Mouse (Mus musculus): Measurements from ENCODE around the gene Defb21. TPM values are rescaled to one million over a fixed set of nuclear protein-coding genes. Genes with fewer than 3 reads are reported as not detected.

Gene Defb21
- total and polyA plus RNA-seq, 3 experiments, result not detected

DNA sequence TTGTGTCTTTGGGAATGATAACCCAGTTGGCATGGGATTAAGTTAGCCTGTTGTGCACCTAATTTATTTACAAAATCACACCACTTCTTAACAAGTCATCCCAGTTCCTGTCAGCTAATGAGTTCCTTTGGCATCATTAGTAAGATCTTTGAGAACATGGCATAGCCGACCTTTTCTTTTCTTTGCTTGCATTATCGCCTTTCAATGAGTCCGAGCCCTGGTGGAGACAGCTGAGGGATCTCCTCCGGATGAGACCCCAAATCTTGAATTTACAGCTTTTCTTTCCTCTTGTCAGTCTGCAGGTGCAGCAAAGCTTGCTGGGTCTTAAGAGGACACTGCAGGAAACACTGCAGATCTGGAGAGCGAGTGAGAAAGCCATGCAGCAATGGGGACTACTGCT lies 3.5 kb upstream of the Defb21 start, which contains the start of gene Gm17416:
Gene Gm17416 (plus strand): TSS at position 301 of the 400 bp plus-strand sequence.
- no peaks in the 10 kb centered on the region for H3K79me2 ChIP-seq (ENCODE audit: control insufficient read depth, insufficient read depth, low read length, poor library complexity)
- H3K4me1 ChIP-seq (ENCODE audit: control insufficient read depth in 1 of 2, insufficient read depth in 2 of 2, low read length in 2 of 2), result no peaks in the 10 kb centered on the region
- no peak within 1 kb of the TSS for H3K9ac ChIP-seq (ENCODE audit: control insufficient read depth, low read depth, low read length, poor library complexity, severe bottlenecking)
- TF ChIP-seq ZNF384 (IDR thresholded peaks at IDR 0.05; ENCODE audit: low read depth, low read length) (no peak), NELFE (IDR thresholded peaks at IDR 0.05; ENCODE audit: low read depth, low read length) (no peak), RAD21 (IDR thresholded peaks at IDR 0.05; ENCODE audit: low read depth, low read length) (no peak), TAL1 (IDR thresholded peaks at IDR 0.05; ENCODE audit: low read length) (no peak), BHLHE40 (IDR thresholded peaks at IDR 0.05; ENCODE audit: borderline replicate concordance, low read depth, low read length) (no peak), JUND (IDR thresholded peaks at IDR 0.05; ENCODE audit: low read depth, low read length) (no peak), E2F4 (IDR thresholded peaks at IDR 0.05; ENCODE audit: borderline replicate concordance, low read depth, low read length) (no peak), GATA1 (IDR thresholded peaks at IDR 0.05; ENCODE audit: low read depth, low read length) (no peak), CTCF (IDR thresholded peaks at IDR 0.05 in 2 of 3, conservative IDR thresholded peaks at IDR 0.05 in 1 of 3; ENCODE audit: control insufficient read depth in 1 of 3, insufficient read depth in 1 of 3, low read depth in 2 of 3, low read length in 3 of 3, poor library complexity in 1 of 3, severe bottlenecking in 1 of 3) (no peak), NRF1 (IDR thresholded peaks at IDR 0.05; ENCODE audit: insufficient read depth, low read depth, low read length, poor library complexity, severe bottlenecking) (no peak), HCFC1 (IDR thresholded peaks at IDR 0.05; ENCODE audit: low read depth, low read length) (no peak), UBTF (IDR thresholded peaks at IDR 0.05; ENCODE audit: borderline replicate concordance, insufficient read depth, low read depth, low read length) (no peak), ZKSCAN1 (IDR thresholded peaks at IDR 0.05; ENCODE audit: low read depth, low read length) (no peak)
- H3K9me3 ChIP-seq (replicated peaks; ENCODE audit: insufficient read depth, low read length), result no peaks in the 10 kb centered on the region
- H3K27ac ChIP-seq (ENCODE audit: control insufficient read depth, low read depth, low read length), result no peak within 1 kb of the TSS
- no peak within 1 kb of the TSS for H3K4me3 ChIP-seq (ENCODE audit: control insufficient read depth in 1 of 2, insufficient read depth in 1 of 2, low read depth in 2 of 2, low read length in 2 of 2)
- H3K27me3 ChIP-seq (ENCODE audit: control insufficient read depth in 1 of 2, insufficient read depth in 2 of 2, low read length in 2 of 2), result peaks cover 9 to 14% of the 10 kb centered on the region in 2 experiments
- no peak for DNase-seq (ENCODE audit: low read depth, low spot score)
- H3K36me3 ChIP-seq (ENCODE audit: control insufficient read depth in 1 of 2, insufficient read depth in 2 of 2, low read length in 2 of 2), result no peaks in the 10 kb centered on the region

GRCm38 (mm10) chr2:152569881-152570280 lies 2.7 kb upstream of the Defb21 start:
- TF ChIP-seq ZNF384 (IDR thresholded peaks at IDR 0.05; ENCODE audit: low read depth, low read length) (no peak), UBTF (IDR thresholded peaks at IDR 0.05; ENCODE audit: borderline replicate concordance, insufficient read depth, low read depth, low read length) (no peak), KAT2A (conservative IDR thresholded peaks at IDR 0.05; ENCODE audit: low read depth, low read length) (no peak), RCOR1 (IDR thresholded peaks at IDR 0.05; ENCODE audit: low read depth, low read length) (no peak), MAFK (IDR thresholded peaks at IDR 0.05; ENCODE audit: borderline replicate concordance, low read depth, low read length) (no peak), BHLHE40 (IDR thresholded peaks at IDR 0.05; ENCODE audit: borderline replicate concordance, low read depth, low read length) (no peak), TCF12 (IDR thresholded peaks at IDR 0.05; ENCODE audit: low read depth, low read length) (no peak), MAZ (IDR thresholded peaks at IDR 0.05; ENCODE audit: low read depth, low read length) (no peak), MAX (IDR thresholded peaks at IDR 0.05; ENCODE audit: low read length) (no peak)

More at GRCm38 (mm10) chr2:152569881-152570280, 2.7 kb upstream of the Defb21 start:
- H3K27me3 ChIP-seq (ENCODE audit: control insufficient read depth in 1 of 2, insufficient read depth in 2 of 2, low read length in 2 of 2), result peaks cover 11 to 12% of the 10 kb centered on the region in 2 experiments
- H3K4me1 ChIP-seq (ENCODE audit: control insufficient read depth in 1 of 2, insufficient read depth in 2 of 2, low read length in 2 of 2), result no peaks in the 10 kb centered on the region
- DNase-seq (ENCODE audit: low read depth, low spot score), result no peak
- H3K36me3 ChIP-seq (ENCODE audit: control insufficient read depth in 1 of 2, insufficient read depth in 2 of 2, low read length in 2 of 2), result no peaks in the 10 kb centered on the region
- no peaks in the 10 kb centered on the region for H3K79me2 ChIP-seq (ENCODE audit: control insufficient read depth, insufficient read depth, low read length, poor library complexity)
- no peaks in the 10 kb centered on the region for H3K9me3 ChIP-seq (replicated peaks; ENCODE audit: insufficient read depth, low read length)
- H3K9ac ChIP-seq (ENCODE audit: control insufficient read depth, low read depth, low read length, poor library complexity, severe bottlenecking), result no peak overlapping the region
- no peak overlapping the region for H3K4me3 ChIP-seq (ENCODE audit: control insufficient read depth in 1 of 2, insufficient read depth in 1 of 2, low read depth in 2 of 2, low read length in 2 of 2)
- H3K27ac ChIP-seq (ENCODE audit: control insufficient read depth, low read depth, low read length), result no peak overlapping the region

All from MEL (cell line).